Mouse (Mus musculus): ENCODE measurements at regions not wholly inside any gene's neighbourhood (a gene's known extent, or its start where the extent isn't known, plus 50 kb on each side); places are given as distances from the start of the nearest gene placed in this dataset.

- DNase-seq: no peak
Measured at GRCm38 (mm10) chr2:83224018-83224417, 280.6 kb downstream of the Fsip2 start.

DNA sequence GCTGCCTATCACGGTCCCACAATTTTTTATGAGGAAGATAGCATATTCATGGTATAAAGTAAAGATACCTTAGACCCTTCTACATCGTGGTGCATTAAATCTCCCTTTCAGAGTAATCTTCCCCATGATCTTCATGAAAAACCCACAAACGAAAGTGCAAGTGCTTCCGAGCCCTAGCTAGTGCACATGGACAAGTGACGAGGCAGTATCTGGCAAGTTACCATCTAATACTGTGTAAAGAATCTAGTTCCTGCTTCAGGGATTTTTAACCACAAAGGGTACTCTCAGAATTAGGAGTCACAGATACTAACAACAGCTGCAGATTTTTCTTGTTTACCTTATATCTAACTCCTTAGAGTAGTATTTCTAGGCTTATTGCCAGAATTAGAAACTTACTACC, 282.8 kb downstream of the Fsip2 start:
- no peak for DNase-seq

DNA sequence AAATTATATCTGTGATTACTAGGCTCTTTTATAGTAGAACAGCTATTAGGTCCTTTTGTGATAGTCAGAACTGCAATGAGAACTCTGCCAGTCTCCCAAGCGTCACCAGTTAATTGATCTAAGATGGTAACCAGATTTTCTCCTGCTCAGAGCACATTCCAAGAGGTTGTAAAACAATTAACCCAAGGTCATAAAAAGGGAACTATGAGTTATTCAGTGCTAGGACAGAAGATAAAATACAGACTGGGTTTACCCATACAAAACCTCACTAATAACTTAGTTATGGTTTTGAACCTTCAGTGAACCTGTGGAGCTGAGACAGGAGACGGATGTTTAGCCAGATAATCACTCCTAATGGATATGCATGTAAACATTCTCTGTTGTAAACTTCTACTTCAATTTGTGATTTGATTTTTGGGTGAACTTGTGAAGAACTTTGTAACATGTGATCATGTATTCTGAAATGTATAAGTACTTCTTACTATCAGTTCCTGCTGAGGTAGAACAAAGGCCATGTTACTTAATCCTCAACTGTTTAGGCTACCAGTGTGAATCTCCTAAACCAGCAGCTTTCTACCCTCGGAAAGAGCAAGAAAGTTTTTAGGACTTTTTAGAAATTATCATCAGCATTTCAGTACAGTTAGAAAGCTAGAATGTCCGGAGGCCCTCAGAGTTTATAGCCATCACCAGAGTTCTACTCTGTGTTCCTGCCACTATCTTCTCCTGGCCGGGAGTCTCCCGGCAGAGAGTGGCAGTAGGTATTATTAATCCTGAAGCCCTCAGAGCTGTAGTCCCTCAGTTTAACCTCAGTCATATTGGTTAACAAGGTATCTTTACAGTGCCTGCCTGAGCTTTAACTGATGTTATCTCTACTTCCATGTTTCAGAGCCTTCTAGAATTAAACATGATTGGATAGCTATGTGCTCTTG, 308.0 kb downstream of the Fsip2 start:
- no peak for DNase-seq

GRCm38 (mm10) chr2:83256811-83257321, 313.4 kb downstream of the Fsip2 start:
- DNase-seq: no peak

- no peak for DNase-seq
Measured at GRCm38 (mm10) chr2:83258613-83259012, 315.2 kb downstream of the Fsip2 start.

DNA sequence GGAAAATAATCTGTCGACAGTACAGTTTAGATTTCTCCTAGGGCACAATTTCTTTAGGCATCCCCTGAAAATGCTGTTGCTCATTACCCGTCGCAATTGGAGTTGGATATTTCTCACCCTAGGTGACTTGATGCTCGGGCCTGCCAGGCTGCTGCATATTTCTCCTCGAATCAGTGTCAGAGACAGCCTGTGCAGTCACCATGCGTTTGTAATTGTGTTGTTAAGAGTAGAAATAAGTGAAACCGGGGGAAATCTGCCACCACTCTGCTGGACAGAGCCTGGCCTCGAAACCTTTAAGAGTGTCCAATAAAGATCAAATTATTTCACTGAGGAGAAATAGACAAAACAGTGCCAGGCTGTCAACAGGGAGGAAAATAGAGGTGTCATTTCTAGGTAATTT, 340.7 kb upstream of the Zc3h15 start:
- no peak for DNase-seq

DNA sequence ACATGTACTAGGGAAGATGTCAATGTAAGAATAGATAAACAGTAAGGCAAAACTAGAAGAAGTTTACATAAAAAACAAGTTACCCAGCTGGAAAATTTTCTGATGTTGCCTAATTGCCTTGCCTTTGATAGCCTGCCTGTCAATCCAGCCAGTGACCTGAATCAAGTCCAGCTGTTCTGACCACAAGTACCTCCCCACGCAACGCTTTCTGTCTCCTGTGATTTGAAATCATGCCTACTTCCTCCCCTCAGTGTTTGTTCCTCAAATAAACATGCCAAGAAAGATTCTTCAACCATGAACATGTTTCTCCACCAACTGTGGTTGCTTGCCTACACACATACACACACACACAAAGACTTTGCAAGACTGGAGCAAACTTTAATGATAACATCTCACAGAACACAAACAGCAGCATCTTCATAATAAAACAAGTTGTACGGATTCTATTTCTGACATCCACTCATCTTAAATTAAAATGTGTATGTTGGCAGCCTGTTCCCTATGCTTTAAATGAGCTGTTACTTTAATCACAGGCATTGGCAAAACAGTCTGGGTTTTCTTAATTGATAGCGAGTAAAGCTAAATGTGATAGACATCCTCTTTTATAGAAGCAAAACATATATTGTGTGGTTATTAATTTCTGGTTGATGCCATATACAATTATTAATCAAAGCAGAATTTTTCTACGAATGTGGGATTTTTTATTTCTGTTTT, 312.0 kb upstream of the Zc3h15 start:
- no peak for DNase-seq

DNA sequence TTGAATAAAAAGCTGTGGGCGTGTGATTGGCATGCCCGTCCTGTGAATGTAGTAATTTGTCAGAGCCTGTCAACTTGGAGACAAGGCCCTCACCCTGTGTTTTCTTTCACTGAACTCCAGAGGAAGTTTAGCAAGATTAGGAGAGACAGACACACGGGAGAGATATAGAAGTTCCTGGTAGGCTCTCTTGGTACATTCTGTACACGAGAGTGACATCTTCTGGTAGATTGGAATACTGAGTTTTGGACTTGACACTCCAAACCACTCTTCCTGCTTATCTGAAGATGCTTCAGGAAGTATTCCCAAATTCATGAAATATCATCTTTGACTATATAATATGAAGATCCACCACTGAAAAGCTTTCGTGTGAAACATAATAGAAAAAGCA, 311.5 kb upstream of the Zc3h15 start:
- no peak for DNase-seq

GRCm38 (mm10) chr2:83337364-83337763, 306.9 kb upstream of the Zc3h15 start:
- DNase-seq: peak; percentile 2

GRCm38 (mm10) chr2:83340168-83340567, 304.1 kb upstream of the Zc3h15 start:
- no peak for DNase-seq
